Comparison of ENCODE assay signal across 25 mouse cellular contexts in genomic region chr8:109216318-109216717, GRCm38 (mm10).
DNase-seq lines count a peak whose midpoint lies in the region; ATAC-seq and TF ChIP-seq lines count a peak whose summit lies in the region.
"Had no signal": no experiment of that assay in that cellular context is flagged by ENCODE, and none has a peak within 500 bp of the region (broad histone marks: within the 10 kb centered on the region; RNA-seq: fewer than 3 reads in every experiment).

No protein-coding gene starts in this region.

- no peak for DNase-seq in forebrain, postnatal 0 days
- DNase-seq in midbrain, embryonic 14.5 days = peak; percentile 60
- DNase-seq in adrenal gland, adult 2 months = no peak
- DNase-seq: adrenal gland, postnatal 10 days; cerebellum, adult 11 months; cerebellum, postnatal 14 days; gastrocnemius, postnatal 25 days; kidney, adult 18-20 months; kidney, postnatal 10 days; layer of hippocampus, postnatal 36 days; lung, adult 2 months; right cerebral cortex, postnatal 25 days; thymus, adult 2 months had no signal

- peak overlapping the region; percentile 14; the same call in 1 of the 2 replicates for H3K27ac ChIP-seq in forebrain, embryonic 12.5 days
- no peak overlapping the region for H3K27ac ChIP-seq in forebrain, postnatal 0 days (ENCODE audit: low read depth, low read length)
- no peak overlapping the region; the same call in 1 of the 2 replicates for H3K27ac ChIP-seq in midbrain, embryonic 14.5 days (replicated peaks; ENCODE audit: low read depth, low read length)
- no peak overlapping the region for H3K27ac ChIP-seq in midbrain, embryonic 15.5 days
- H3K27ac ChIP-seq in hindbrain, embryonic 12.5 days = peak overlapping the region; percentile 60; the same call in 1 of the 2 replicates
- no peak overlapping the region for H3K27ac ChIP-seq in limb, embryonic 13.5 days
- H3K27ac ChIP-seq in intestine, embryonic 16.5 days (ENCODE audit: low read length) = no peak overlapping the region
- H3K27ac ChIP-seq: embryonic facial prominence, embryonic 13.5 days; heart, embryonic 15.5 days; layer of hippocampus, adult 2 months; liver, embryonic 12.5 days; stomach, embryonic 15.5 days had no signal

- 42% methylated on average over 5 of the region's 5 CpGs for WGBS in forebrain, embryonic 12.5 days
- WGBS in forebrain, postnatal 0 days = 29% methylated on average over 5 of the region's 5 CpGs
- WGBS in midbrain, embryonic 14.5 days = 57% methylated on average over 5 of the region's 5 CpGs
- 52% methylated on average over 5 of the region's 5 CpGs for WGBS in midbrain, embryonic 15.5 days
- WGBS in hindbrain, embryonic 12.5 days = 47% methylated on average over 5 of the region's 5 CpGs
- 42% methylated on average over 5 of the region's 5 CpGs for WGBS in limb, embryonic 13.5 days
- 86% methylated on average over 5 of the region's 5 CpGs for WGBS in intestine, embryonic 16.5 days

- no peak overlapping the region for H3K4me3 ChIP-seq in forebrain, embryonic 12.5 days (replicated peaks)
- H3K4me3 ChIP-seq in forebrain, postnatal 0 days (ENCODE audit: low read depth, low read length) = no peak overlapping the region
- no peak overlapping the region for H3K4me3 ChIP-seq in midbrain, embryonic 14.5 days (replicated peaks; ENCODE audit: low read depth, low read length)
- no peak overlapping the region for H3K4me3 ChIP-seq in midbrain, embryonic 15.5 days
- no peak overlapping the region for H3K4me3 ChIP-seq in hindbrain, embryonic 12.5 days
- no peak overlapping the region for H3K4me3 ChIP-seq in limb, embryonic 13.5 days
- no peak overlapping the region for H3K4me3 ChIP-seq in intestine, embryonic 16.5 days (ENCODE audit: low read length)
- H3K4me3 ChIP-seq: embryonic facial prominence, embryonic 13.5 days; heart, embryonic 15.5 days; layer of hippocampus, adult 2 months; liver, embryonic 12.5 days; stomach, embryonic 15.5 days had no signal

- ATAC-seq in forebrain, embryonic 12.5 days (ENCODE audit: low FRiP score) = peak; percentile 71; the same call in 1 of the 2 replicates
- ATAC-seq in forebrain, postnatal 0 days = no peak
- ATAC-seq in midbrain, embryonic 14.5 days (ENCODE audit: low FRiP score, low TSS enrichment) = no peak
- ATAC-seq in midbrain, embryonic 15.5 days (replicated peaks) = no peak
- ATAC-seq in hindbrain, embryonic 12.5 days (ENCODE audit: low FRiP score) = peak; percentile 81
- ATAC-seq in limb, embryonic 13.5 days (ENCODE audit: low FRiP score, low read depth) = 0 out of 2 replicates have a peak, but pooled peaks have one; percentile 44
- no peak for ATAC-seq in intestine, embryonic 16.5 days
- ATAC-seq: CD4-positive, CD25-positive, alpha-beta regulatory T cell, adult 4 months; liver, embryonic 12.5 days; Patski had no signal

- H3K27me3 ChIP-seq in forebrain, embryonic 12.5 days = peaks cover 17% of the 10 kb centered on the region
- H3K27me3 ChIP-seq in forebrain, postnatal 0 days (ENCODE audit: insufficient read depth, low read length) = no peaks in the 10 kb centered on the region
- no peaks in the 10 kb centered on the region for H3K27me3 ChIP-seq in midbrain, embryonic 14.5 days (ENCODE audit: control insufficient read depth, insufficient read depth, low read length)
- H3K27me3 ChIP-seq in midbrain, embryonic 15.5 days (replicated peaks) = no peaks in the 10 kb centered on the region
- H3K27me3 ChIP-seq in hindbrain, embryonic 12.5 days = no peaks in the 10 kb centered on the region
- H3K27me3 ChIP-seq in limb, embryonic 13.5 days = no peaks in the 10 kb centered on the region
- no peaks in the 10 kb centered on the region for H3K27me3 ChIP-seq in intestine, embryonic 16.5 days (replicated peaks; ENCODE audit: control insufficient read depth, insufficient read depth, low read length)
- H3K27me3 ChIP-seq: embryonic facial prominence, embryonic 13.5 days; heart, embryonic 15.5 days; liver, embryonic 12.5 days; stomach, embryonic 15.5 days had no signal

- no peak for TF ChIP-seq CTCF in forebrain, postnatal 0 days (IDR thresholded peaks at IDR 0.05; ENCODE audit: low read depth)

- no peak overlapping the region for H3K9ac ChIP-seq in forebrain, embryonic 12.5 days
- H3K9ac ChIP-seq in forebrain, postnatal 0 days = no peak overlapping the region
- H3K9ac ChIP-seq in midbrain, embryonic 14.5 days (replicated peaks; ENCODE audit: low read length) = no peak overlapping the region
- H3K9ac ChIP-seq in midbrain, embryonic 15.5 days = no peak overlapping the region
- no peak overlapping the region for H3K9ac ChIP-seq in hindbrain, embryonic 12.5 days
- H3K9ac ChIP-seq in limb, embryonic 13.5 days = no peak overlapping the region
- H3K9ac ChIP-seq in intestine, embryonic 16.5 days (ENCODE audit: low read depth, low read length) = no peak overlapping the region
- H3K9ac ChIP-seq: embryonic facial prominence, embryonic 13.5 days; heart, embryonic 15.5 days; liver, embryonic 12.5 days; stomach, embryonic 15.5 days had no signal

- no peaks in the 10 kb centered on the region for H3K36me3 ChIP-seq in forebrain, embryonic 12.5 days (replicated peaks)
- no peaks in the 10 kb centered on the region for H3K36me3 ChIP-seq in forebrain, postnatal 0 days (ENCODE audit: insufficient read depth)
- H3K36me3 ChIP-seq in midbrain, embryonic 14.5 days (ENCODE audit: control insufficient read depth, insufficient read depth, low read length) = no peaks in the 10 kb centered on the region
- H3K36me3 ChIP-seq in midbrain, embryonic 15.5 days (replicated peaks) = no peaks in the 10 kb centered on the region
- H3K36me3 ChIP-seq in hindbrain, embryonic 12.5 days = no peaks in the 10 kb centered on the region
- H3K36me3 ChIP-seq in limb, embryonic 13.5 days = no peaks in the 10 kb centered on the region
- H3K36me3 ChIP-seq in intestine, embryonic 16.5 days (ENCODE audit: control insufficient read depth, insufficient read depth, low read length) = no peaks in the 10 kb centered on the region
- H3K36me3 ChIP-seq: embryonic facial prominence, embryonic 13.5 days; heart, embryonic 15.5 days; liver, embryonic 12.5 days; stomach, embryonic 15.5 days had no signal

- peaks cover 9% of the 10 kb centered on the region for H3K4me1 ChIP-seq in forebrain, embryonic 12.5 days
- H3K4me1 ChIP-seq in forebrain, postnatal 0 days (ENCODE audit: insufficient read depth) = no peaks in the 10 kb centered on the region
- peaks cover 19% of the 10 kb centered on the region for H3K4me1 ChIP-seq in midbrain, embryonic 14.5 days (ENCODE audit: control insufficient read depth, insufficient read depth, low read length)
- H3K4me1 ChIP-seq in midbrain, embryonic 15.5 days = peaks cover 14% of the 10 kb centered on the region
- H3K4me1 ChIP-seq in hindbrain, embryonic 12.5 days = peaks cover 7% of the 10 kb centered on the region
- H3K4me1 ChIP-seq in limb, embryonic 13.5 days = peaks cover 28% of the 10 kb centered on the region
- H3K4me1 ChIP-seq in intestine, embryonic 16.5 days (ENCODE audit: control insufficient read depth, insufficient read depth, low read length) = no peaks in the 10 kb centered on the region
- H3K4me1 ChIP-seq: embryonic facial prominence, embryonic 13.5 days; heart, embryonic 15.5 days; liver, embryonic 12.5 days; stomach, embryonic 15.5 days had no signal

- H3K4me2 ChIP-seq in forebrain, embryonic 12.5 days = no peak overlapping the region
- H3K4me2 ChIP-seq in forebrain, postnatal 0 days (ENCODE audit: low read depth) = no peak overlapping the region
- H3K4me2 ChIP-seq in midbrain, embryonic 14.5 days (ENCODE audit: low read length) = no peak overlapping the region
- H3K4me2 ChIP-seq in midbrain, embryonic 15.5 days = no peak overlapping the region
- no peak overlapping the region for H3K4me2 ChIP-seq in hindbrain, embryonic 12.5 days (replicated peaks)
- no peak overlapping the region for H3K4me2 ChIP-seq in limb, embryonic 13.5 days (replicated peaks)
- no peak overlapping the region for H3K4me2 ChIP-seq in intestine, embryonic 16.5 days (ENCODE audit: low read depth, low read length)
- H3K4me2 ChIP-seq: embryonic facial prominence, embryonic 13.5 days; heart, embryonic 15.5 days; liver, embryonic 12.5 days; stomach, embryonic 15.5 days had no signal

- H3K9me3 ChIP-seq in forebrain, embryonic 12.5 days = no peaks in the 10 kb centered on the region
- H3K9me3 ChIP-seq in forebrain, postnatal 0 days (ENCODE audit: low read length) = no peaks in the 10 kb centered on the region
- no peaks in the 10 kb centered on the region for H3K9me3 ChIP-seq in midbrain, embryonic 14.5 days (ENCODE audit: control insufficient read depth, low read length)
- H3K9me3 ChIP-seq in midbrain, embryonic 15.5 days = no peaks in the 10 kb centered on the region
- H3K9me3 ChIP-seq in hindbrain, embryonic 12.5 days (replicated peaks) = no peaks in the 10 kb centered on the region
- H3K9me3 ChIP-seq in limb, embryonic 13.5 days = no peaks in the 10 kb centered on the region
- no peaks in the 10 kb centered on the region for H3K9me3 ChIP-seq in intestine, embryonic 16.5 days (ENCODE audit: control insufficient read depth, low read length)
- H3K9me3 ChIP-seq: embryonic facial prominence, embryonic 13.5 days; heart, embryonic 15.5 days; liver, embryonic 12.5 days; stomach, embryonic 15.5 days had no signal

Comparison
In these comparisons a context has a peak if more than half of its experiments do, and no peak if none do; other contexts are left out.
1. ATAC-seq: peak in forebrain, embryonic 12.5 days (single experiment), hindbrain, embryonic 12.5 days (single experiment) and limb, embryonic 13.5 days (single experiment); none in forebrain, postnatal 0 days (single experiment), midbrain, embryonic 14.5 days (single experiment), midbrain, embryonic 15.5 days (single experiment) and intestine, embryonic 16.5 days (single experiment).
2. H3K27ac ChIP-seq: peak in forebrain, embryonic 12.5 days (single experiment) and hindbrain, embryonic 12.5 days (single experiment); none in forebrain, postnatal 0 days (single experiment), midbrain, embryonic 14.5 days (single experiment), midbrain, embryonic 15.5 days (single experiment), limb, embryonic 13.5 days (single experiment) and intestine, embryonic 16.5 days (single experiment).